In the genomic region with DNA sequence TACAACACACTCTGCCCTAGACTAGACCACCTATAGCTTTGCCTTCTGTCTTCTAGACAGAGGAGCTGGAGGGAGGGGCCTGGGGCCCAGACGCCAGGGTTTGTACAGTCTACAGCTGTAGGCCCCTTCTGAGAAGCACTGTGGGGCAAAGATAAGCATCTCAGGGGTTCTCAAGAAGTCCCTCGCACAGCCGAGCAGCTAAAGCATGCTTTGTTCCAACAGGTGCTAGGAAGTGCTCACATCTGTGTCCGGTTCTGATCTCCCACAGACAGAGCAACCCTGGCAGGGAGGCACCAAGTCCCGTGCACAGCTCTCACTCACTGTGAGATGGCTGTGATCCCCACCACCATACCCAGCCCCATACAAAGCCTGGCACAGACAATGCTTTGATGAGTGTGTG, we compare ENCODE assay signal across 23 mouse cellular contexts.
DNase-seq lines count a peak whose midpoint lies in the region; ATAC-seq and TF ChIP-seq lines count a peak whose summit lies in the region.
"Had no signal": no experiment of that assay in that cellular context is flagged by ENCODE, and none has a peak within 500 bp of the region (broad histone marks: within the 10 kb centered on the region; RNA-seq: fewer than 3 reads in every experiment).

No protein-coding gene starts in this region.

- H3K36me3 ChIP-seq in embryonic facial prominence, embryonic 11.5 days (replicated peaks; ENCODE audit: control insufficient read depth, insufficient read depth, low read depth, low read length) = no peaks in the 10 kb centered on the region
- no peaks in the 10 kb centered on the region for H3K36me3 ChIP-seq in embryonic facial prominence, embryonic 10.5 days (replicated peaks)
- no peaks in the 10 kb centered on the region for H3K36me3 ChIP-seq in lung, embryonic 14.5 days (ENCODE audit: insufficient read depth)
- H3K36me3 ChIP-seq: forebrain, embryonic 12.5 days; heart, embryonic 13.5 days; hindbrain, embryonic 13.5 days; liver, embryonic 15.5 days; midbrain, embryonic 12.5 days; neural tube, embryonic 15.5 days had no signal

- H3K4me3 ChIP-seq in embryonic facial prominence, embryonic 11.5 days (ENCODE audit: low read depth, low read length) = no peak overlapping the region
- H3K4me3 ChIP-seq in embryonic facial prominence, embryonic 10.5 days = no peak overlapping the region
- H3K4me3 ChIP-seq in lung, embryonic 14.5 days (ENCODE audit: low read depth, low read length) = no peak overlapping the region
- H3K4me3 ChIP-seq: forebrain, embryonic 12.5 days; heart, embryonic 13.5 days; hindbrain, embryonic 13.5 days; layer of hippocampus, adult 2 months; left cerebral cortex, adult 2 months; liver, embryonic 15.5 days; midbrain, embryonic 12.5 days; myocyte; neural tube, embryonic 15.5 days had no signal

- H3K4me1 ChIP-seq in embryonic facial prominence, embryonic 11.5 days (ENCODE audit: control insufficient read depth, insufficient read depth, low read length) = no peaks in the 10 kb centered on the region
- H3K4me1 ChIP-seq in embryonic facial prominence, embryonic 10.5 days = 0 out of 2 replicates have a peak, but pooled peaks cover 6% of the 10 kb centered on the region
- peaks cover 9% of the 10 kb centered on the region for H3K4me1 ChIP-seq in lung, embryonic 14.5 days (ENCODE audit: insufficient read depth)
- H3K4me1 ChIP-seq: forebrain, embryonic 12.5 days; liver, embryonic 15.5 days; midbrain, embryonic 12.5 days had no signal

- 71% methylated on average over 5 of the region's 5 CpGs for WGBS in embryonic facial prominence, embryonic 11.5 days
- WGBS in embryonic facial prominence, embryonic 10.5 days = 79% methylated on average over 5 of the region's 5 CpGs
- 43% methylated on average over 5 of the region's 5 CpGs for WGBS in lung, embryonic 14.5 days

- no peak overlapping the region for H3K4me2 ChIP-seq in embryonic facial prominence, embryonic 11.5 days (ENCODE audit: low read depth, low read length)
- no peak overlapping the region for H3K4me2 ChIP-seq in lung, embryonic 14.5 days
- H3K4me2 ChIP-seq: forebrain, embryonic 12.5 days; heart, embryonic 13.5 days; hindbrain, embryonic 13.5 days; liver, embryonic 15.5 days; midbrain, embryonic 12.5 days; neural tube, embryonic 15.5 days had no signal

- H3K9ac ChIP-seq in embryonic facial prominence, embryonic 11.5 days (replicated peaks; ENCODE audit: low read length) = no peak overlapping the region
- no peak overlapping the region for H3K9ac ChIP-seq in lung, embryonic 14.5 days
- H3K9ac ChIP-seq: forebrain, embryonic 12.5 days; heart, embryonic 13.5 days; hindbrain, embryonic 13.5 days; liver, embryonic 15.5 days; midbrain, embryonic 12.5 days; neural tube, embryonic 15.5 days had no signal

- no peaks in the 10 kb centered on the region for H3K9me3 ChIP-seq in embryonic facial prominence, embryonic 11.5 days (replicated peaks; ENCODE audit: control insufficient read depth, low read length)
- H3K9me3 ChIP-seq in embryonic facial prominence, embryonic 10.5 days = no peaks in the 10 kb centered on the region
- no peaks in the 10 kb centered on the region for H3K9me3 ChIP-seq in lung, embryonic 14.5 days (ENCODE audit: low read depth, low read length)
- H3K9me3 ChIP-seq: forebrain, embryonic 12.5 days; heart, embryonic 13.5 days; hindbrain, embryonic 13.5 days; liver, embryonic 15.5 days; midbrain, embryonic 12.5 days; neural tube, embryonic 15.5 days had no signal

- DNase-seq in embryonic facial prominence, embryonic 11.5 days (ENCODE audit: low spot score) = no peak
- no peak for DNase-seq in embryonic facial prominence, embryonic 10.5 days (ENCODE audit: low spot score)
- DNase-seq in lung, embryonic 14.5 days = no peak
- no peak for DNase-seq in lung, postnatal 10 days
- peak; percentile 80 for DNase-seq in thymus, postnatal 25 days
- DNase-seq in left cerebral cortex, adult 18-20 months (ENCODE audit: low spot score in 2 of 2) = no peak
- no peak for DNase-seq in urinary bladder, adult 2 months (ENCODE audit: low spot score)
- DNase-seq: adrenal gland, postnatal 36 days; cerebellum, adult 8-10 months; kidney, adult 11 months; lung, postnatal 4 days had no signal

- ATAC-seq in embryonic facial prominence, embryonic 11.5 days (replicated peaks; ENCODE audit: insufficient number of reproducible peaks, low FRiP score, low TSS enrichment, low read depth) = 0 out of 2 replicates have a peak, but pooled peaks have one; percentile 34
- no peak; the same call in 1 of the 2 replicates for ATAC-seq in lung, embryonic 14.5 days (ENCODE audit: insufficient read depth)
- ATAC-seq in hematopoietic stem cell, adult 5-6 weeks (replicated peaks in 1 of 2; ENCODE audit: insufficient read depth in 1 of 2, low FRiP score in 2 of 2, low TSS enrichment in 1 of 2, low read depth in 1 of 2, poor library complexity in 2 of 2, severe bottlenecking in 2 of 2) = peak; percentile 72 to 76
- ATAC-seq: Patski had no signal

- no peak for TF ChIP-seq CTCF in lung, embryonic 14.5 days (IDR thresholded peaks at IDR 0.05; ENCODE audit: low read depth)

- no peak overlapping the region for H3K27ac ChIP-seq in embryonic facial prominence, embryonic 11.5 days (replicated peaks; ENCODE audit: low read depth, low read length)
- no peak overlapping the region; the same call in 1 of the 2 replicates for H3K27ac ChIP-seq in embryonic facial prominence, embryonic 10.5 days (replicated peaks)
- 0 out of 2 replicates have a peak overlapping the region, but pooled peaks have one; percentile 1 for H3K27ac ChIP-seq in lung, embryonic 14.5 days (ENCODE audit: low read depth)
- H3K27ac ChIP-seq: forebrain, embryonic 12.5 days; heart, embryonic 13.5 days; hindbrain, embryonic 13.5 days; kidney, postnatal 0 days; layer of hippocampus, adult 2 months; left cerebral cortex, adult 2 months; liver, embryonic 15.5 days; midbrain, embryonic 12.5 days; neural tube, embryonic 15.5 days had no signal

- no peaks in the 10 kb centered on the region for H3K27me3 ChIP-seq in embryonic facial prominence, embryonic 11.5 days (ENCODE audit: control insufficient read depth, insufficient read depth, low read length)
- H3K27me3 ChIP-seq in embryonic facial prominence, embryonic 10.5 days (replicated peaks; ENCODE audit: low read depth, poor library complexity, severe bottlenecking) = no peaks in the 10 kb centered on the region
- no peaks in the 10 kb centered on the region for H3K27me3 ChIP-seq in lung, embryonic 14.5 days (ENCODE audit: insufficient read depth, low read length)
- H3K27me3 ChIP-seq: heart, embryonic 13.5 days; hindbrain, embryonic 13.5 days; liver, embryonic 15.5 days; midbrain, embryonic 12.5 days; neural tube, embryonic 15.5 days; Patski had no signal
